Mouse (Mus musculus) bone marrow macrophage, adult 2 months (primary cell): ENCODE data around the gene Pdzd2.

ENCODE experiments used
- CTCF ChIP-seq: IDR thresholded peaks from 2 replicates; pipeline ENCODE4 v1.5.1; 2012; ENCODE audit warnings: low read depth, mild to moderate bottlenecking, low read length, moderate library complexity
- POLR2A ChIP-seq: IDR thresholded peaks from 2 replicates; pipeline ENCODE4 v1.6.1; 2012; ENCODE audit warnings: mild to moderate bottlenecking, low read depth, low read length, borderline replicate concordance

GRCm38 (mm10) chr15:12758461-12758860 is 18.7 kb upstream of the Pdzd2 start:
- no peak for TF ChIP-seq CTCF
- no peak for TF ChIP-seq POLR2A
